Mouse (Mus musculus) thymus, postnatal 10 days (tissue): ENCODE results near the gene Mat2a.
"Not testable (repeated sequence)": the region's sequence is repeated elsewhere in the genome, so short reads cannot be mapped to it uniquely, and the experiment has no call there.

Experiments used
- DNase-seq, 2 experiments: peaks; one replicate each; pipeline ENCODE4 v3.0.0; 2021; ENCODE audit warnings: low spot score in 2 of 2

Gene Mat2a

GRCm38 (mm10) chr6:72456567-72456966 lies 17.2 kb upstream of the Mat2a start:
- DNase-seq = no peak

DNA sequence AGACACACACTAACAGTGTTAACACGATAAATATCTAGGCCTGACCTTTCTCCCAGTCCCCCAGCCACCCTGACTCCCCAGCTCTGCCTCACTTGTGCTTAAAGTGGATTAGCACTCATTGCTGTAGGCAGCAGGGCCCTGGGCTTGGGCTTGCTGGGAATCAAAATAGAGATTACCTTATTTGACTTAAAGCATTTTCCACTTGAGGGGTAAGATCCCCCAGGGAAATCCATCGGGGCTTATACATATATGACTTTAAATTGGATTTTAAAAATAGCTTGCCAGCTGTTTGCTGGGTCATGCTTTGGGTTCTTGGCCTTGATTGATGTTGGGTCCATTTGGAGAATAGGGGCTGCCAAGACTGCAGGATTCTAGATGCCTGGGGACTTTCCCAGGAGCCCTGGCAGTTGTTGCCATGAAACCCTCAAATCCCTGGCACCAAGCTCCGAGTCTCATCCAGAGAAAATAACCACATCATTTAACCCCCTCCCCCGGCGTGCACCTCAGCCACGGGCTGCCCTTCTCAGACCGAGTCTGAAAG lies 15.5 kb upstream of the Mat2a start:
- DNase-seq = no peak

- no peak for DNase-seq
Observed at GRCm38 (mm10) chr6:72454072-72454746, 14.9 kb upstream of the Mat2a start.

DNA sequence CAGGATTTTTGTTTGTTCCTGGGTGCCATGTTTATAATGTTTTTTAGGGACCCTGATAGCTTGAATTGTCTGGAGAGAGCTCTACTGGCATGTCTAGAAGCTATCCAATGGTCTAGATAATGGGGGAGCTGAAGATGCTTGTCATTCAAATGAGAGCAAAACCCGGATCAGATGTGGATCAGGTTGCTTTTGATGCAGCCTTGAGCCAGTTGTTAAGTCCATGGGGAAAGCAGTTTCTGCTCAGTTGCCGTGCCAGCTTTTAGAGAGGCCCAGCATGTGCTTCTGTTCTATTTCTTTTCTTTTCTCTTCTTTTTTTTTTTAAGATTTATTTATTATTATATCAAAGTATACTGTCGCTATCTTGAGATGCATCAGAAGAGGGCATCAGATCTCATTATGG lies 14.2 kb upstream of the Mat2a start:
- DNase-seq = no peak

DNA sequence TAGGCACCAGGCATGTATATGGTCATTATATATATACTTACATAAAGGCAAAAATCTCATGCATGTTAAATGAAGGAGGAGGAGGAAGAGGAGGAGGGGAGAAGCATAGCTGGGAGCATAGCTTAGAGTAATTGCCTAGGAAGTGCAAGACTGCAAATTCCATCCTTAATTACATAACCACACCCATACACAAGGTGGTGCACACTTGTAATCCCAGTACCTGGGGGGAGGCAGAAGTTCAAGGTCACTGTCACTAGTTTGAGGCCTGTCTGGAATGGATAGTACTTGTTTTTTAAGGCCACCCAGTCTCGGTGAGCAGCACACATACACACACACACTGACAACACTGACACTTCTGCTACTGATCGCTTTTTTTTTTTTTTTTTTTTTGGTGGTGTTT lies 13.0 kb upstream of the Mat2a start:
- DNase-seq = no peak

DNA sequence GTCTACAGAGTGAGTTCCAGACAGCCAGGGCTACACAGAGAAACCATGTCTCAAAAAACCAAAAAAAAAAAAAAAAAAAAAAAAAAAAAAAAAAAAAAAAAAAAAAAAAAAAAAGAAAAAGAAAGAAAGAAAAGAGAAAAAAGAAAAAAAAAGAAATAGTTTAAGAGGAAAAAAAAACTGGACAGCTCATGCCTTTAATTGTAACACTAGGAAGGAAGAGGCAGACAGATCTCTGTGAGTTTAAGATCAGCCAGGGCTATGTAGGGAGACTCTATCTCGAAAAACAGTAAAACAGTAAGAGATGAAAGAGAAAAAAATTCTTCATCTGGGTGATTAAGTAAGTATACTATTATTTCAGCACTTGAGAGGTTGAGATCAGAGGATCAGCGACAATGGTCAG lies 12.4 kb upstream of the Mat2a start:
- DNase-seq = not testable (repeated sequence)

- DNase-seq = no peak
Observed at GRCm38 (mm10) chr6:72447487-72447886, 8.1 kb upstream of the Mat2a start.

- no peak for DNase-seq
Observed at GRCm38 (mm10) chr6:72445011-72445410, 5.7 kb upstream of the Mat2a start.

- no peak for DNase-seq
Observed at GRCm38 (mm10) chr6:72442921-72443604, 3.7 kb upstream of the Mat2a start.

DNA sequence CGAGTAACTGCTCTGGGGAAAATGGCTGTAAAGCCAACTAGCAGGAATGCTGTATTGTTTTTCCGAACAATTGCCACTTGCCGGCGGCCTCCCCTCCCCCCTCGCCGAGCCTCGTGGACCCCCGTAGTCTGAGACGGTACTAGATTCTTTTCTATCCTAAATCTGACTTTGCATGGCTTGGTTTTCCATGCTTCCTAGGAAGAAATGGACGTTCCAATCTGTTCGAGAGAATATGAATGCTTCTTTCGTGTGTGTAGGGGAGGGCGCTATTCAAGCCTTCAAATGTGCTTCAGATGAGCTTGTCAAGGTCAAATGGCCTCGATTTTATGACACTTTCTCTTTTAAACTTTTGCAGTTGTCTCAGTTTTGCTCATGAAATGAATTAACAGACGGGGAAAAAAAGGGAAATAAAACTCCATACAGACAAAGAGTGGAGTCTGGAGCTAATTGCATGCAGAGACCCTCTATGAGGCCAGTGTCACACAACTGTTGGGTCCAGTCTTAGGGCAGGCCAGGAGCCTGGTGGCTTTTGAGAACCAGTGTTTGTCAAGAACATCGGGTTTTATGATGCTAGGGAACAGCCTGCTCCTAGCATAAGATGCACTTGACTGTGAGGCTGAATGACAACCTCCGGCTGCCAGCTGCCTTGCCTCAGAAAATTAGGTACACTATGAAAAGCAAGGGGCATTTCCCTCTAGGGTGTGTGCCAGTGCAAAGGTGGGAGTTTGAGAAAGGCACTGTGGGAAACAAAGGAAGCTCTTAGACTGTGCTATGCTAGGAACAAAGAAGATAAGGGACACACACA lies 1.0 kb upstream of the Mat2a start:
- peak; percentile 13 to 20 for DNase-seq

DNA sequence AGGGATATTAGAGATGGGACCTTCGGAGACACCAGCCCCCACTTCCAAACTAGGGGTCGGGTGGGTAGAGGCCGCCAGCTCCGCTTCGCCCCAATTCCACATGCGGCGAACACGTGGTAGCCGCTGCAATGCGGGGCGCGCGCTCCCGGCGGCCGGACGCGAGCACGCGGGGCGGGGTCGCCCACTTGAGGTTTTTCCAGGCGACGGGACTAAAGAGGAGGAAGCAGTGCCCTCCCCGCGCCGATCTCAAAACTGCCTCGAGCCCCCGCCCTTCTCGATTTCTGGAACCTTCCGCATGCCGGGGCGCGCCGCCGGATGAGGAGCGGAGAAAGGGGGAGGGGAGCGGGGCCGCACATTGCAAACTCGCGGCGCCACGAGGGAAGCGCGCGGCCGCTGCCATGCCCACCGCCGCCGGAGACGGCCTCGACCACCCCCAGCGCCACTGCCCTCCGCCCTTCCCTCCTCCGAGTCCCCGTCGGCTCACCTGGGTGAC lies 450 bp downstream of the Mat2a start:
- DNase-seq = peak; percentile 80 to 81

GRCm38 (mm10) chr6:72438226-72438625 lies 1.1 kb downstream of the Mat2a start:
- DNase-seq = no peak

DNA sequence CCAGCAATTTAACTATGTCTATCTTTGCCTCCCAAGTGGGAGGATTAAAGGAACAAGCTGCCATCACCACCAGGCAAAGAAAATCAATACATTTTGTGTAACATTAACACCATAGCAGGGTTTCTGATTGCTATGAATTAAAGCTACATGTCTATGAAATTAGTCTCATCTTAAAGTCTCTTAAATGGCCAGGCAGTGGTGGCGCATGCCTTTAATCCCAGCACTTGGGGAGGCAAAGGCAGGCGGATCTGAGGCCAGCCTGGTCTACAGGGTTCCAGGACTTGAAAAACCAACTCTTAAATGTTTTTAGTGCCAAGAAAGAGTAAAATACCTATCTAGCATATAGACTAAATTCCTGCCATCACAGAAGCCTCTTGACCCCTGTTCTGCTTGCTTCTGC lies 7.2 kb downstream of the Mat2a start:
- no peak for DNase-seq

GRCm38 (mm10) chr6:72430989-72431921 lies 8.1 kb downstream of the Mat2a start:
- DNase-seq = no peak

DNA sequence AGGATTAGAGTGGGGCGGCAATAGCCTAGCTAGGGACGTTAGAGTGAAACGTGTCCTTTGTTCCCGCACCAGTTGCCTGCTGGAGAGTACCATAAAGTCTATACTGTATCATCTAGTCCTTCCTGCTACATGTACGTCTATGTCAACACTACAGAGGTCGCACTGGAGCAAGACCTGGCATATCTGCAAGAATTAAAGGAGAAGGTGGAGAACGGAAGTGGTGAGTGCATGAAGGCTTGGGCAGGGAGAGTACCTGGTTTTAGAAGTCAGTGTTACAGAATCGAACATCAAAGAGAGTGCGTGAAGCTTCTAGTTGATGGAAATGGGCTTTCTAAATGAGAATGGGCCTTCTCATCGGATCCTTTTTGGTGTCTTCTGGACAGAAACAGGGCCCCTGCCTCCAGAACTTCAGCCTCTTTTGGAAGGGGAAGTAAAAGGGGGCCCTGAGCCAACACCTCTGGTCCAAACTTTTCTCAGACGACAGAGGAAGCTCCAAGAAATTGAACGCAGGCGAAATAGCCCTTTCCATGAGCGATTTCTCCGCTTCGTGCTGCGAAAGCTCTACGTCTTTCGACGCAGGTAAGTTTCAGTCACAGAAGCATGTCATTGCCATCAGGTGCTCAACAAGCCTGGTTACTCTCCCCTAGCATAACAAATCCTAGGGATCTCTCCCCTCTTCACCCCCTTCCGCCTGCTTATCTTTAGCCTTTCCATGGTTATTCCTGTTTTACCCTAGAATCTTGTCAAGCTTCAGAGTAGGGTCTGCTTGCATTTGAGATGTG lies 10.1 kb downstream of the Mat2a start:
- DNase-seq = no peak

- peak; percentile 53 to 82 for DNase-seq
Observed at GRCm38 (mm10) chr6:72428036-72428435, 11.3 kb downstream of the Mat2a start.

GRCm38 (mm10) chr6:72425646-72426045 lies 13.7 kb downstream of the Mat2a start:
- DNase-seq = no peak

DNA sequence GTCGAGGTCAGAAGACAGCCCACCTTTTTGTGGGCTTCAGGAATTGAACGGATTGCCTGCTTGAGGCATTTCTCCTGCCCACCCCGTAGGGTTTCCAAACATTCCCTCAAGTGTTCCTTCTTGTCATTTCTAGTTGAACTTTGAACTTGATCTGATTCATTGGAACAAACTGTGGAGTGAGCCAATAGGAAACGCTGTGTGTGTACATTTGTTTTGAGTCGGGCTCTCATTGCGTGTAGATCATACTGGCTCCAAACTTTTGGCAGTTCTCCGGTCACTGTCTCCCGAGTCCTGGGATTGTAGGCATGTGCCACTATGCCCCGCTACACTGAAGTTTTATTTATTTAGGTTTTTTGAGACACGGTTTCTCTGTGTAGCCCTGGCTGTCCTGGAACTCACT lies 18.5 kb downstream of the Mat2a start:
- no peak for DNase-seq

GRCm38 (mm10) chr6:72419806-72420205 lies 19.6 kb downstream of the Mat2a start:
- DNase-seq = no peak

DNA sequence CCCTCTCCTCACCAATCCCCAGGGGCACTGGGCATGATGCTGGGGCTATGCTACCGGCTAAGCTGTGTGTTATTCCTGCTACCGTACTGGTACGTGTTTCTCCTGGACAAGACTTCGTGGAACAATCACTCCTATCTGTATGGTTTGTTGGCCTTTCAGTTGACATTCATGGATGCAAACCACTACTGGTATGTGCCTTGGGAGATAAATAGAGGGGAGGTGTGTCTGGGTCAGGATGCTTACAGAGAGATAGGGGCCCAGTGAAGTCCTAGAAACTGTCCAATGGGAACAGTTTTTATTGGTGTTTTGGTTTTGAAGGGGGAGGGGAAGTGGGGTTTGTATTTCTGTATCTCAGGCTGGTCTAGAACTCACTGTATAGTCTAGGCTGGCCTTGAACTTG lies 21.1 kb downstream of the Mat2a start:
- DNase-seq = no peak
